Mouse (Mus musculus): Measurements from ENCODE around the gene Eva1a.

Eva1a gene

DNA sequence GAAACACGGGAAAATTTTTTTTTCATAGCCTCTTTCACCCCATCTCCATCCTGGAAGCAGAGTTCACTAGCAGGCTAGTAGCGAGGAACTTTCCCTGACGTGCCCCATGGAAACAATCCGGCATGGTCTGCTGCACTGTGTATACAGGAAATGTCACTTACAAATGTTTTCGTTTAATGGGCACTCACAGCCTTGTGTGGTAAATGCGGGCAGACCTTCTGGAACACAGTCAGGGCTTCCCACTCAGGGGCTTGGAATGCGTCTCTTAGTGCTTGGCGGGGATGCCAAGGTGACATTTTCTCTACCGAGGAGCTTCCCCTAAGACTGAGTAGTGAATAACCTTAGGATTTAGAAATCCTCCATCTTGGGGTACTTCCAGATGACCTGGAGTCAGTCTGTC, 87.0 kb downstream of the Eva1a start:
- DNase-seq (ENCODE audit: low read depth, low spot score) = no peak

DNA sequence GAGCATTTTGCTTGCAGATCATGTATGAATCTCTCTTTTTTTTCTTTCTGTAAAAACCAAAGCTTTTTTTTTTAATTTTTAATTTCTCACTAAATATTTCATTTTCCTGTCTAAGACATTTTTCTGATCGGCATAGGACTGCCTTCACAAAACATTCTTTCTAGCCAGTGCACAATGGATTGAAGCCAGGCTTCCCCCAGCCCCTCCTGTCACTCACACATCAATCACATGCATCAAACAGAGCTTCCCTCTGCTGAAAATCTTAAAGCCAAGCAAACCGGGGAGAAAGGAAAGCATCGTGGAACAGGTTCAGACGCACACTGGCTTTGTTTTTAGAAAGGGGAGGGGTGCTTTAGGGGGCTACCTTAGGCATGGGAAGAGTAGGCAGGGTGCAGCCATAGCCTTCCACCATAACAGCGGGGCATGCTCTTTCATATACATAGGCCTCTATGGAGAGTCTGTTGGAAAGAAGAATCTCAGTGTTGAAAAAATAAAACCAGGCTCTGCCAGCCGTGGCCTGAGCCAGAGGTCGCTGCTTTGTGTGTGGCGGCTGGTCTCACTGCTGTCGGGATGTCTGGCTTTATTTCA, 88.9 kb downstream of the Eva1a start:
- no peak for DNase-seq (ENCODE audit: low read depth, low spot score)

GRCm38 (mm10) chr6:82132876-82133591, 92.2 kb downstream of the Eva1a start:
- no peak for DNase-seq (ENCODE audit: low read depth, low spot score)

GRCm38 (mm10) chr6:82133592-82133978, 92.7 kb downstream of the Eva1a start:
- no peak for DNase-seq (ENCODE audit: low read depth, low spot score)

DNA sequence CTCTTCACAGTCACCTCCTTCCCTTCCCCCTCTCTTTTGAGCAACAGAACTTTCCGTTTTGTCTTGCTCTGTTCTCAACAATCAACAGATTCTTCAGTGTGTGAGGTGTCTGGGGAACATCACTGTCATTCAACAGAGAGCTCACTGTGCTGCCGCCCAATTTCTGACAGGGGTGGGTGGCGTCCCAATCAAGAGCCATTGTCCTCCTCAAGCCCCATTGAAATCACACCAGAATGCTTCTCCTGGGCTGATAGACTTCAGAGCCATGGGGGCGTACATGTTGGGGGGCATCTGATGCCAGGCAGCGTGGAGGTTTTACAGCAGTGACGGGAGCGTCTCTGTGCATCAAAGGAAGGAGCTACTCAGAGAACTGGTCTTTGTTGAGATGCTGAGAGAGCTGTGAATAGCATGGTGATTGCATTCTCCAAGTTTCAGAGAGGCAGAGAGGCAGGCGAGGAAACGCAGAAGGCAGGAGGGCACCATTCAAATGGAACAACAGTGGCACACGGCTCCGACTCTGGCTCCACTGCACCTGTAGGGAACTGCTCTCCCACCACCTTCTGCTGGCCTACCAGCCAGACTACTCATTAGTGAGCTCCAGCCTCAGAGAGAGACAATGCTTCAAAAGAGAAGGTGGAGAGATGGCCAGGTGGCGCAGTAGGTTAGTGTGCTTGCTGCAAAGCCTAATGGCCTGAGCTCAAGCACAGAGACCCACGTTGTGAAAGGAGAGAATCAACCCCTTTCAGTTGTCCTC, 95.3 kb downstream of the Eva1a start:
- no peak for DNase-seq (ENCODE audit: low read depth, low spot score)
